Mouse (Mus musculus): ENCODE results near the gene Atp7a. TPM values are rescaled to one million over a fixed set of nuclear protein-coding genes. Genes with fewer than 3 reads are reported as not detected.

Gene Atp7a
- total and polyA plus RNA-seq, 3 experiments = 1.7 to 2.2 TPM; not detected in 1

GRCm38 (mm10) chrX:106139309-106140070, 112.4 kb downstream of the Atp7a start:
- Histone ChIP-seq H3K36me3 (ENCODE audit: control insufficient read depth in 1 of 2, insufficient read depth in 2 of 2, low read length in 2 of 2) (peaks cover 0 to 8% of the 10 kb centered on the region in 2 experiments; a peak in 2 of 4 replicates), H3K27me3 (ENCODE audit: control insufficient read depth in 1 of 2, insufficient read depth in 2 of 2, low read length in 2 of 2) (no peaks in the 10 kb centered on the region), H3K4me3 (ENCODE audit: control insufficient read depth in 1 of 2, insufficient read depth in 1 of 2, low read depth in 2 of 2, low read length in 2 of 2) (peak overlapping the region; percentile 16 to 23; a peak in 2 of 4 replicates), H3K9me3 (replicated peaks; ENCODE audit: insufficient read depth, low read length) (no peaks in the 10 kb centered on the region), H3K9ac (ENCODE audit: control insufficient read depth, low read depth, low read length, poor library complexity, severe bottlenecking) (no peak overlapping the region), H3K79me2 (ENCODE audit: control insufficient read depth, insufficient read depth, low read length, poor library complexity) (no peaks in the 10 kb centered on the region), H3K27ac (ENCODE audit: control insufficient read depth, low read depth, low read length) (no peak overlapping the region), H3K4me1 (ENCODE audit: control insufficient read depth in 1 of 2, insufficient read depth in 2 of 2, low read length in 2 of 2) (peaks cover 4 to 10% of the 10 kb centered on the region in 2 experiments; a peak in 3 of 4 replicates)
- TF ChIP-seq ZMIZ1 (IDR thresholded peaks at IDR 0.05; ENCODE audit: low read depth, low read length) (no peak), MAX (IDR thresholded peaks at IDR 0.05; ENCODE audit: low read length) (no peak), JUND (IDR thresholded peaks at IDR 0.05; ENCODE audit: low read depth, low read length) (no peak), TBP (IDR thresholded peaks at IDR 0.05; ENCODE audit: low read depth, low read length) (no peak), ETS1 (IDR thresholded peaks at IDR 0.05; ENCODE audit: low read depth, low read length) (no peak), MAZ (IDR thresholded peaks at IDR 0.05; ENCODE audit: low read depth, low read length) (no peak), HCFC1 (IDR thresholded peaks at IDR 0.05; ENCODE audit: low read depth, low read length) (no peak), EP300 (IDR thresholded peaks at IDR 0.05; ENCODE audit: low read depth in 1 of 2, low read length in 2 of 2) (no peak), POLR2AphosphoS5 (IDR thresholded peaks at IDR 0.05; ENCODE audit: borderline replicate concordance, low read depth, low read length) (no peak)
- DNase-seq (ENCODE audit: low read depth, low spot score) = peak; percentile 53

- Histone ChIP-seq H3K4me3 (ENCODE audit: control insufficient read depth in 1 of 2, insufficient read depth in 1 of 2, low read depth in 2 of 2, low read length in 2 of 2) (no peak within 1 kb of the TSS), H3K27me3 (ENCODE audit: control insufficient read depth in 1 of 2, insufficient read depth in 2 of 2, low read length in 2 of 2) (no peaks in the 10 kb centered on the region), H3K27ac (ENCODE audit: control insufficient read depth, low read depth, low read length) (no peak within 1 kb of the TSS), H3K9me3 (replicated peaks; ENCODE audit: insufficient read depth, low read length) (no peaks in the 10 kb centered on the region), H3K79me2 (ENCODE audit: control insufficient read depth, insufficient read depth, low read length, poor library complexity) (no peaks in the 10 kb centered on the region), H3K4me1 (ENCODE audit: control insufficient read depth in 1 of 2, insufficient read depth in 2 of 2, low read length in 2 of 2) (peaks cover 2 to 5% of the 10 kb centered on the region in 2 experiments; a peak in 2 of 4 replicates), H3K36me3 (ENCODE audit: control insufficient read depth in 1 of 2, insufficient read depth in 2 of 2, low read length in 2 of 2) (peaks cover 0 to 6% of the 10 kb centered on the region in 2 experiments; a peak in 2 of 4 replicates), H3K9ac (ENCODE audit: control insufficient read depth, low read depth, low read length, poor library complexity, severe bottlenecking) (no peak within 1 kb of the TSS)
- TF ChIP-seq TCF12 (IDR thresholded peaks at IDR 0.05; ENCODE audit: low read depth, low read length) = no peak
- TF ChIP-seq RCOR1 (IDR thresholded peaks at IDR 0.05; ENCODE audit: low read depth, low read length) = no peak
- no peak for TF ChIP-seq CTCF (IDR thresholded peaks at IDR 0.05 in 2 of 3, conservative IDR thresholded peaks at IDR 0.05 in 1 of 3; ENCODE audit: control insufficient read depth in 1 of 3, insufficient read depth in 1 of 3, low read depth in 2 of 3, low read length in 3 of 3, poor library complexity in 1 of 3, severe bottlenecking in 1 of 3)
- no peak for TF ChIP-seq MAZ (IDR thresholded peaks at IDR 0.05; ENCODE audit: low read depth, low read length)
- TF ChIP-seq GABPA (IDR thresholded peaks at IDR 0.05; ENCODE audit: low read depth, low read length) = no peak
- no peak for TF ChIP-seq MXI1 (IDR thresholded peaks at IDR 0.05; ENCODE audit: low read depth, low read length)
- TF ChIP-seq ETS1 (IDR thresholded peaks at IDR 0.05; ENCODE audit: low read depth, low read length) = no peak
- no peak for TF ChIP-seq RAD21 (IDR thresholded peaks at IDR 0.05; ENCODE audit: low read depth, low read length)
- TF ChIP-seq CHD1 (IDR thresholded peaks at IDR 0.05; ENCODE audit: low read depth, low read length) = no peak
- TF ChIP-seq USF1 (IDR thresholded peaks at IDR 0.05; ENCODE audit: low read depth, low read length) = no peak
- no peak for TF ChIP-seq POLR2AphosphoS2 (IDR thresholded peaks at IDR 0.05; ENCODE audit: low read length)
- TF ChIP-seq ZNF384 (IDR thresholded peaks at IDR 0.05; ENCODE audit: low read depth, low read length) = no peak
- TF ChIP-seq JUND (IDR thresholded peaks at IDR 0.05; ENCODE audit: low read depth, low read length) = no peak
- TF ChIP-seq E2F4 (IDR thresholded peaks at IDR 0.05; ENCODE audit: borderline replicate concordance, low read depth, low read length) = no peak
- TF ChIP-seq ELF1 (IDR thresholded peaks at IDR 0.05; ENCODE audit: low read depth, low read length) = no peak
- TF ChIP-seq EP300 (IDR thresholded peaks at IDR 0.05; ENCODE audit: low read depth in 1 of 2, low read length in 2 of 2) = no peak
- DNase-seq (ENCODE audit: low read depth, low spot score) = no peak
Measured at GRCm38 (mm10) chrX:106142936-106143335, 115.9 kb downstream of the Atp7a start, which contains the start of gene Tlr13. TSS of gene Tlr13 (plus strand) at chrX:106143204.

Measured in MEL (cell line).